Mouse (Mus musculus): ENCODE measurements around the gene Ncoa4.

GRCm38 (mm10) chr14:32141723-32142122 lies 17.9 kb upstream of the Ncoa4 start, which contains the start of gene Msmb:
- no peak for TF ChIP-seq CTCF (IDR thresholded peaks at IDR 0.05; ENCODE audit: borderline replicate concordance, insufficient read depth, low read length)
- no peak for TF ChIP-seq POLR2A (IDR thresholded peaks at IDR 0.05; ENCODE audit: low read depth, low read length)

All from embryonic fibroblast, embryonic 13.5 days (primary cell).